Mouse (Mus musculus): Measurements from ENCODE around the gene Rfx2.
A peak's percentile ranks its signal among the peaks of the same experiment; 100 is the strongest.

The Rfx2 gene

DNA sequence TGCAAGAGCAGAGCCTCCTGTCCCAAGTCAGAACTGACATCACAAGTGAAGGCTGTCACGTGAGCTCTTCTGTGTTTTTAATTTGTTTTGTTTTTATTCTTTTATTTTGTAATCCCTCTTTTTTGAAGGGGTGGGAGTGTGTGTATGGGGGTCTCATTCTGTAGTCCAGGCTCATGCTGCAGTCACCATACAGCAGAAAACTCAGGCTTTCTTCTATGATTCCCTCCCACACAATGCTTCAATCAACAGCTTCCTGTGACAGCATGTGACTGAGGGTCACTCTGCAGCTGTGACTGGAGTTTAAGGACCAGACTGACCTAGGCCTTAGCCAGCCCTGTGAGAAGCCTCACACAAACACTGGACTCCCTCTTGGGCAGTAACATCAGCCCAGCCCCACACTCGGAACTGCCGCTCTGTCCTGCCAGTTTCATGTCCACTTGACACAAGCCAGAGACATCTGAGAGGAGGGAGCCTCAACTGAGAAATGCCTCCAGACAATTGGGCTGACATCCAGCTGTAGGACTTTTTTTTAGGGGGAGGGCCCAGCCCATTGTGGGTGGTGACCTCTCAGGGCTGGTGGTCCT lies 51.9 kb downstream of the Rfx2 start:
- no peak for DNase-seq

DNA sequence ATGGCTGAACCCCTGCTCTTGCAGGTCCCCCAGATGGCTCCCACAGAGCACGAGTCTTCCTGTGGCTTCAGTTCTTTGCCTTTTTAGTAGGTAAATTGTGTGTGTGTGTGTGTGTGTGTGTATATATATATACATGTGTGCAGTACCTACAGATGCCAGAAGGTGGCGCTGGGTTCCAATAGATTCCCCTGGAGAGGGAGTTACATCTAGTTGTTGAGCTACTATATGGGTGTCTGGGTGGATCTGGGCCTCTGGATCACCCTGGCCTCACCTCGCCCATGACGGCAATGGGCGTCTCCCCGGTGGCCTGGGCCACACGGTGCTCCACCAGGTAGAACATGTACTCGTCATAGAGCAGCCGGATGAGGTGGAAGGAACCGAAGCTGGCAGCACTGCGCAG lies 53.2 kb downstream of the Rfx2 start:
- DNase-seq: no peak

DNA sequence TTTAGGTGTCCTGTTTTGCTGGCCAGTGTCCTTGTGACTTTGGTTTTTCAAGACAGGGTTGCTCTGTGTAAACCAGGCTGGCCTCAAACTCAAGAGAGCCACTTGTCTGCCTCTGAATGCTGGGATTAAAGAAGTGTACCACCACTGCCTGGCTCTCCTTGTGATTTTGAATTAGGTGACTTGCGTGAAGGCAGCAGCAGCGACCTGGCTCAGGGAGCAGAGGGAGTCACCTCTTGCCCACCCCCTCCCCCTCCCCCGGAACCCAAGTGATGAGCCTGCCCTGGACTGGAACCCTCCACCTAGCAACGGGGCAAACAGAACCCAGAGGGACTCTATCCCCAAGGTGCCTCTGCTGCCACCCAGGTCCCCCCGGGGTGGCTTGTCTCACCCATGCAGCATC lies 60.9 kb downstream of the Rfx2 start, which contains the start of gene Prr22:
Gene Prr22, plus strand, starts transcription at position 301 of the 400 bp plus-strand sequence.
- DNase-seq: no peak

DNA sequence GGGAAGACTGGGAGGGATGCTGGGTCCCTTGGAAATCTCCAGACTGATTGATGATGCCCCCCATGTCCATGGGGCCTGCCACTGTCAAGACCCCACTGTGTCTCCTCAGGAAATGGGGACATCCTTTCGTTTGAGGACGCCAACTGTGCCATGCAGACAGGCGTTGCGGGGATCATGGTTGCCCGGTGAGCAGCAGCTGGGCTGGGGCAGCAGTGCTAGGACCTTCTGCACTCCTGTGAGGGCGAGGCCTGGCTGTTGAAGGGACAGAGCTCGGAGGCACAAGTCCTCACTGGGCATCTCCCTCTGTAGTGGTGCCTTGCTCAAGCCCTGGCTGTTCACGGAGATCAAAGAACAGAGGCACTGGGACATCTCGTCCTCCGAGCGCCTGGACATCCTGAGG lies 61.9 kb downstream of the Rfx2 start:
- DNase-seq: no peak

DNA sequence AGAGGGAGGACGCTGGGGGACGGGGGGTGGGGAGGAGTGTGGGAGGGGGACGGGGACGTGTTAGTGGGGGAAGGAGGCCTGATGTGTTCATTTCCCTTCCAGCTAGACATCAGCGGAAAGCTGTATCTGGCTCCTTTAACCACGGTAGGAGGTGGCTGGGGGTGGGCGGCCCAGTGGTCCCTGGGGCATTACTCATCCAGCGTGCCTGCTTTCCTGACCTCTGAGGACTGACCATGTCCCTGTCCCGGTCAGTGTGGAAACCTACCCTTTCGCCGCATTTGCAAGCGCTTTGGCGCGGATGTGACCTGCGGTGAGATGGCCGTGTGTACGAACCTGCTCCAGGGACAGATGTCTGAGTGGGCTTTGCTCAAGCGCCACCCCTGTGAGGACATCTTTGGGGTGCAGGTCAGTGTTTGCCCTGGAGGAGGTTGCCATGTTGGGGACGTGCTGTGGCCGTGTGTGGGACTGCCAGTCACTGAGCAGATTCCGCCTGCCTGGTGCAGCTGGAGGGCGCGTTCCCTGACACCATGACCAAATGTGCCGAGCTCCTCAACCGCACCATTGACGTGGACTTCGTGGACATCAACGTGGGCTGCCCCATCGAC lies 63.2 kb downstream of the Rfx2 start:
- DNase-seq: no peak

DNA sequence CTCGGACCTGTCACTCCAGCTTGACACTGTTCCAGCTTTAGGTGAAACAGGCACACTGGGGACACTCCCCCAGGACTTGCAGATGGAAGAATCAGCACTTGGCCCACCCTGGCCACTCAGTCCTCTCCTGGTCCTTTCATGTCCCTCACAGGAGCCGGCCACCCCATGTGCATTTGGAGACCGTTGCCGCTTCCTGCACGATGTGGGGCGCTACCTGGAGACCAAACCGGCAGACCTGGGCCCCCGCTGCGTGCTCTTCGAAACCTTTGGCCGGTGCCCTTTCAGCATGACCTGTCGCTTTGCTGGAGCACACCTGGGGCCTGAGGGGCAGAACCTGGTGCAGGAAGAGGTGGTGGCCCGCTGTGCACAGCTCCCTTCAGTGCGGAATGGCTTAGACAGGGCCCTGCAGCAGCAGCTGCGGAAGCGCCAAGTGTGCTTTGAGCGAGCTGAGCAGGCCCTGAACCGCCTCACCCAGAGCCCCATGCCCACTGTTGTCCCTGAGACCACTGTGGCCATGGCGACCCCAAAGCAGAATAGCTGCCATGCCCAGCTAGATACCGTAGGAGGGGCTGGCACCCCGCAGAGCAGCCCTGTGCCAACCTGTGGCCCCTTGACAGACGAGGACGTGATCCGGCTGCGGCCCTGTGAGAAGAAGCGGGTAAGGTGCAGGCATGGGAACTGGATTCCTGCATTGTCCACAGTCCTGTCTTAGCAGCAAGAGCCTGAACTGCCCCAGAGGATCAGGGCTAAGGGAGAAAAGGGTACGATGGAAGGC lies 64.0 kb downstream of the Rfx2 start:
- DNase-seq: peak; percentile 76

DNA sequence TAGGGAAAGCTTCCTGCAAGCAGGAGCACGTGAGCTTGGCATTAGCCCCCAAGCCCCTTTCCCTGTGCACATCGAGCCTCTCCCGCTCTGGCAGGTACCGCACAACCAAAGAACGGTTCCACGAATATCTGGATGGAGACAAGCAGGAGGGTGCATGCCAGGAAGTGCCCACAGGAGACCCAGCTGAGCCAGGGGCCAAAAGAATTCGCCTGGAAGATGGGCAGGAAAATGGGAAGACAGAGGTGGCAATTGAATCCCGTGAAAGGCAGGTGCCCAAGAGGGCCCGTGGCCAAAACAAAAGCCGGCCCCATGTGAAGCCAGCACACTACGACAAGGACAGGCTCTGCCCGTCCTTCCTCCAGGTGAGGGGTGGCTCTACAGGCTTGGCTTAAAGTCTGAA lies 65.4 kb downstream of the Rfx2 start:
- DNase-seq: peak; percentile 88

DNA sequence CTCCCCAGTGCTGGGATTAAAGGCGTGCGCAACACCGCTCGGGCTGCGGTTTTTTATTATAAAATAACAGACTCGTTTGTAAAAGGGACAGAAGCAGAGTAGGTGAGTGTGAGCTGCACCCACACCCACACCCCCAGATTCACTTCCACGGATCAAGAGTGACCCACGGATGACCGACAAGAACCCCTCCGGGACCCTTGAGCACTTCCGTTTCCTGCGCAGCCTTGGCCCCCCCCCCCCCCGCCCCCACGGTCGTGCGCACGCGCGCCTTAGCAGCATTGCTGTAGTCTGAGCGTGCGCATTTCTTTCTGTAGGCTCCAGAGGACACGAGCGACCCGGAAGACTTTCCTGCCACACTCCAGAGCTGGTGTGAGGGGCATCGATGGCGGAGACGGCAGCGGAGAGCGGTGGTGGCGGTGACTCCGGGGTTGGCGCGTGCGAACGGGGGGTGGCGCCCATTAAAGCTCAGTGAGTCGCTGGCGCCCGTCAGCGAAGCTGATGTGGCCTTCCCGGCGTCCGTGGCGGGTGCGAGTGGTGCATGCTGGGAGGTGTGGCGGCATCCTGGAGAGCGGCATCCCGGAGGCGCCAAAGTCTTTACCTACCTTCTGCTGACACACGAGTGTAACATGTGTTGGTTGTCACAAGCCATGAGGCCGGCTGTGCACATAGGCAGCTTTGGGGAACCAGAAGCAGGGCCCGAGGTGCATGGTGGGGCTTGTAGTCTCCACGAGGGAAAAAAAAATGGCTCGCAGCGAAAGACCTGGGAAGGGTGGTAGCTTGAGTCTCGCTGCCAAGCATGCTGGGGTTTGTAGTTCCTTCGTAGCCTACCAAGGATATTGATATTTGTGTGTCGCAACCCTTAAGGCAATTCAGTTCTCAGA lies 66.1 kb downstream of the Rfx2 start, which contains the start of gene Dus3l:
Gene Dus3l, plus strand, starts transcription at position 284 of the 881 bp plus-strand sequence.
- peak; percentile 95 for DNase-seq

DNA sequence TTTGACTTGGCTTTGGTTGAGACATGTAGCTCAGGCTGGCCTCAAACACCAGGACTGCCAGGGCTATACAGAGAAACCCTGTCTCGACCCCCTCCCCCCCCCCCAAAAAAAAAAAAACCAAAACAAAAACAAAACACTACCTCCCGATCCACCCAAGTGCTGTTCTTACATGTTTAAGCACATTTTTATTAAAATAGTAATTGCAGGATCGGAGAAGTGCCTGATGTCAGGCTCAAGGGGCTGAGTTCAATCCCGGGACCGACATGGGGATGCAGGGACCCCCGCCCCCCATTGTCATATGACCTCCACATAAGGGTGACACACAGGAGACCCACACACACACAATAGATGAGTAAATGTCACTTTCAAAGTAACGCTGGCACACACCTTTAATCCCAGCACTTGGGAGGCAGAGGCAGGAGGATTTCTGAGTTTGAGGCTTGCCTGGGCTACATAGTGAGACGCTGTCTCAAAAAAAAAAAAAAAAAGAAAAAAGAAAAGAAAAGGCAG lies 67.0 kb downstream of the Rfx2 start:
- DNase-seq: peak; percentile 72

DNA sequence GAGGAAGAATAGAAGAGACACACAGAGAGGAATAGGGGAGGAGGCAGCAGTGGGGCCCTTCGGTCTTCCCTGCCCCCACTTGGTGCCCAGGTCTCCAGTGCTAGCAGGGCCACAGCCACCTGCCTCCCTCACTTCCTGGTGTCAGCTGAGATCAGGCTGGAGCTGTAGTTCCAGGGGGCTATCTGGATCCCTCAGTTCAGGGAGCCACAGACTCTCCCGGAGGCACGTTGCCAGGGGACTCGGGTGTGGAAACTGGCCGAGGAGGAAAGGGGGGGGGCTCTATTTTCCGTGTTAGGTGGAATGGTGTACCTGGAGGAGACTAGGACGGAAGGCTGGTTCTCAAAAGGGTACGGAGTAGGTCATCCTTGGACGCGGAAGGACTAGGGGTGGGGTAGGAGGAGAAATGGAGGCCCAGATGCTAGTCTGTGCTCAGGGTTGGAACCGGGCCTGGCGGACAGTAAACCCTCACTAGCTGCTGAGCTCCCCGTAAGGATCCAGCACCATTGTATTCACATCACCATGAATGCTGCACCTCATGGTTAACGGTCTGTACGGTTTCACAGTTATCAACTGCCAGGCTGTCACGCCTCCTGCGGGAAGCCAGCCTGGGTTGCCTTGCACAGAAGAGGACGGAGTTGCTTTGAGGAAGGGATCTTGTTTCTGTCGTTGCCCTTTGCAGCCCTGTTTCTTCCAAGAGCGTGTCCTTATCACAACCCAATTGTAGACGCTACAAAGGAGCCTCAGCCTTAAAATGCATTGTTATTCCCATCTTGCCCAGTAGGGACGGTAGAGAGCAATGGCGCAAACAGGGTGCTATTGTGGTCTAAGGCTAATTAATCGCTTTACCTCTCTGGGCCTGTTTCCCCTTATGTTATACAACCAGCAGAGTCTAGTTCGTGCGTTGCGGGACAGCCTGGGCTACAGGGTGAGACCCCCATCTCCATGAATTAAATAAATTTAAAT lies 67.8 kb downstream of the Rfx2 start:
- peak; percentile 79 for DNase-seq

DNA sequence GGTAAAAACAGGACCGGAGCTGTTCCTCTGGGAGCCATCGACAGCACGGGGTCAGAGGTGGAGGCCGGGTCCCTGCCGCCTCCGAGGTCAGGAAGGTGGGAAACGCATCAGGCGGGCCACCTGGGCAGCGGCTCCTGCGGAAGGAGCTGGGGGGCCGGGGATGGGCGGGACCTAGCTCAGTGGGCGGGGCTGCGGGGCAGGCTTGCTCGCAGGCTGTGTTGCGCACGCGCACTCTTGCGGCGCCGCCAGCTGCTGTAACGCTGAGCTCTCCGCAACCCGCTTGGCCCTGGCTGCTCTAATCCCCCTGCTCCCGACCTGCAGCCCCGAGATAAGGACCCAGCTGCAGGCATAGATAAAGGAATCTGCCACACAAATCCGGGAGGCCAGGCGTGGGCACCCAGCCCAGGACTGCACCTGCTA lies 68.8 kb downstream of the Rfx2 start:
- DNase-seq: peak; percentile 90

DNA sequence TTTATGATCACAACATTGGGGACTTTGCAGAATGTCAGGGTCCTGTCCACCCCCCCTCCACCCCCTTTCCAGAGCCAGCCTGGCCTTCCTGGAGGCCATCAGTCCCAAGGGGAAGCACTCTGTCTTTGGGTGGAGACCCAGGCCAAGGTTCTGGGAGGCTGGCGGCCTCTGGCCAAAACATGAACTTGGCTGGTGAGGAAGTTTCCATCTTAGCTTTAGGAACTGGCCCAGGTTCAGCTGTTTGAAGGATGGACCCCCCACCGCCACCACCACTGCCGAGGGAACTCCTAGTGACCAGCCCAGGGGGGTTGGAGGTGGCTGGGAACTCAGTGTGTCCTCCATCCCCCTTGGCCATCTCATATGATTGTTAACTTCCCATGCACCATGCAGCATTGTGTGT lies 69.7 kb downstream of the Rfx2 start:
- peak; percentile 69 for DNase-seq

DNA sequence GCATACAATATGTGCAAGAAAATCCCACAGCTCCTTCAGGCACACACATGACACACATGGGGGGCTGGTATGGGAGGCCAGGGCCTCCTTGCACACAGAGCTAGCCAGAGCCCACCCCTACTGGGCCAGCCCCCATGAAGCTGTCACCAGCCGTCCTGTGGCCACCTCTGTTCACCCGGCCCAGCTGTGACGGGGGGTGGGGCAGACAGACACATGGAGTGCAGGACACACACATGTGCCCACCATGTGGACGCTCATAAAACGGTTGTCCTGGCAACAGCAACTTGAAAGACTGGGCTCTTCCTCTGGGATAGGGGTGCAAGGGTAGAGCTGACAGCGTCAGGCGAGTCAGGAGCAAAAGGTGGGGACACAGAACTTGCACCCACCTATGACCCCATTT lies 71.6 kb downstream of the Rfx2 start:
- DNase-seq: peak; percentile 50

DNA sequence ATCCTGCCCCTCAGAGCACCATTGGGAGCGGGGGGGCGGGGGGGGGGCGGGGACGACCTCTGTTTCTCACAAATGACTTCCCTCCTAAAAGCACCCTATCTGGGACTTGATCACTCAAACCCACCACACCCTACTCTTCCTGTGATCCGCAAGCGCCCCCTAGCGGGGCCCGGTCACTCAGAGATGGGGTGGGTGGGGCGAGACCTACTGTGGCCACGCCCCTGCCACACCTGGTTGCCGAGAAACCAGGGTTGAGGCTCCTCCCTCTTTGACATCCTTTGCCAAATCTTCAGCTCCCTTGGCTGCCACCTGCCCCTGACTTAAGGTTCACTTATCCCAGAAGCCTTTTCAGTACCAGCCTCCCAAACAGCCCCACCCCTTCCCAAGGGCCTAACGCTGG lies 72.7 kb downstream of the Rfx2 start:
- peak; percentile 72 for DNase-seq

DNA sequence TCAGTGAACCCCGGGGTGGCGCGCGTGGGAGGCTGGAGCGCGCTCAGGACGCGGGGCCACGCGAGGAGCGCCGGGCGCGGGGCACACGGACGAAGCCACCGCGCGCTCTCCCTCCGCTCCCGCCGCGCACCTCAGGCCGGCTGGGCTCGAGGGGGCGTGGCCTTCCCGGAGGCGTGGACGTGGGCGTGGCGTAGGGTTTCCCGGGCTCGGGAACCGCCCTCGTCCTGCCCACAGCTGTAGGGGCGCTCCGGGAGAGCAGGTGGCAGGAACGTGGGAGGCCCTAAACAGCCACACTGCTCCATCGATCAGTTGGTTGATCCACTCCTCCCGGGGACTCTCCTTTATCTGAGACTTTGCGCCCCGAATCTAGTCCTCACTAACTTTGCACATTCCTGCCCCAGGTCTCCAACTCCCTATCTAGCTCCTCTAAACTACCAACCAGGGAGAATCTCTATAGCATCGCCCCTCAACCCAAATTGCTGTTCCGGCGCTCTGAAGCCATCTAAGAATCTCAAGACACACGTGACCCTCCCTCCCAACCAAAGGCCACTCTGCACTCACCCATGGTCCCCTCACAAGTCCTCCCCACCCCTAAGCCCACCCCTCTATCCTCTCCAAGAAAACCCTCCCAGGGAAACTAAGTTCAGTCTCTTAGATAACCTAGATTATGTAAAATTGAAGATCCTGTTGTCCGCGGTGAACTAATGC lies 73.2 kb downstream of the Rfx2 start, which contains the start of gene Nrtn:
Gene Nrtn, minus strand, starts transcription at position 115 of the 708 bp plus-strand sequence.
- DNase-seq: peak; percentile 39

DNA sequence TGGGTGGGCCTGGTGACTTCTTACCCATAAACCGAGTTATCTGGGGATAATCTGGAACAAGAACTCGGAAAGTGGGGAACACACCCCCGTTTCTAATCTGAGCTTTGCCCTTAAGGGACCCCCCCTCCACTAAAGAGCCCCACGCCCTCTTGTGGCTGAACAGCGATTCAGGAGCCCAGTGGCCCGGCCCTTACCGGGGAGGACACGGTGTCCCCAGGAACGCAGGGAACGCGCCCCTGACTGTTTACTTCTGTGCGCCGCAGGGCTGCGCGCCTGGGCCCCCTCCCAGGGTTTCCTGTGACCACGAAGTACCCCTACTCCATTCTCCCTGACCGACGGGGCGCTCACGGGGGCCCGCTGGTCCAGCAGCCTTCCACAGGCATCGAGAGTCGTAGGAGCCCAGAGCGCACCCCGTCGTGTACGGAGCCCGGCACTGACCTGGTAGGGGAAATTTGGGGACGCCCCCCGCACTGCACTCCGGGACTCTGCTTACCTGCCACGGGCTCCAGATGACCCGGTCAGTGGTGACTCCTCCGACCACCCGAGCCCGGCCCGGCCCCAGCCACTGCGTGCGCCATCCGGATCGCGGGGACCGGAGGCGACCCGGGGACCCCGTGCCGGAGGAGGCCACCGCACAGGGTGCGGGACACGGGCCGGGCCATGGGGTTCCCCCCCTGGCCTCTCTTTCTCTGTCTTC lies 74.0 kb downstream of the Rfx2 start:
- DNase-seq: no peak

DNA sequence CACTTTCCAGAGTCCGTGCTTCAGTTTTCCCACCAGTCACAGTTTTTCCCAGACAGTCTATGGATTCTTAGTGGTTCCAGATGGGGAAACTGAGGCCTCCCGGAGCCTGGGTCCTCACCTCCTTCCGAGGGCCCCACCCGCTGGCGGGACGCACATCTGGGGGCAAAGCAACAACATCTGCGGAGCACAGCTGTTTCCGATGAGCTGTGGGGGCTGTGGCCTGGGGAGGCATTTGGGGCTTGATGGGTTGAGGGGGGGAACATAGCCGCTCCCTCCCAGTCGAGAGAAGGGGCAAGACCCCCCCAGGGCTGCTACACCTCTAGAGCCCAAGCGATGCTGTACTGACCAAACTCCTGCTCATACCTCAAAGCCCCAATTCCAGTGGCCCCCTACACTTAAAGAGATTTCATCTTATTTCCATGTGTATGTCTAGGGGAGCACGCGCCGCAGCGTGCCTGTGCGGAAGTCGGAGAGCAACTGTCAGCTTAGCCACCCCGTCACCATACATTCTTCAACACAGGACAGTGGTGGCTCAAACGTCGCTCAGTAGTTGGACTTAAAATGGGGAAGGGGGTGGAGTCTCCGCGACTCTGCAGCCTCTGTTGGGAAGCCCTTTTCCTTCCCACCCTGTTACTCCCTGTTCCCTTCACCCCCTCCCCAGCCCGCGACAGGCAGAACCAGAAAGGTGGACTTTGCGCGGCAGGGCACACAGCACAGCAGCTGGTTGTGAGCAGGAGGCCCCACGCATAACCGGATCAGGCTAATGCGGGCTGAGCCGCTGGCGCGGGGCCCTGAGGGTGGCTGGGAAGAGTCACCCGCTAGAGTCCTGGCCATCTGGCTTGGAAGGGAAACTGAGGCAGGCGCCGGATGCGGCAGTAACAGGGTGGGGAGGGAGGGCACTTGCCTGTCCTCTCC lies 76.3 kb downstream of the Rfx2 start:
- no peak for DNase-seq

DNA sequence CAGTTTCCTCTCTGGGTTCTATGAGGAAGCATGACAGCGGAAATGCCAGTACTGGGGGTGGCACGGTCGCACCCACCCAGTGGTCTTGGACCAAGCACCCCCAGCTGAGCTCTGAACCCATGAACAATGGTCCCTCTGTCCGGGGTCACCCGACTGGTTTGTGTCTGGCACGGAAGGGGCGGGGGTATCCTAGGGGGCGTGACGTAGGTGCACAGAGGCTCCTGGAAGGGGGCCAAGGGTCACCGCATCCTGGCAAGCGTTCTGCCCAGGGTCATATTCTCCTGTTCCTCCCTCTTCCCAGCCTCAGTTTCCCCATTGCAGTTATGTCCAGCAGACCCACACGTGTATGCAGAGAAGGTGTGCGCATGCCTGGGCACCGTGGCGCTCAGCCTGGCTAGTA lies 77.4 kb downstream of the Rfx2 start:
- no peak for DNase-seq

All from cerebellum, adult 9-11 months (tissue).